27 mouse cellular contexts compared by ENCODE assay signal in the genomic region with DNA sequence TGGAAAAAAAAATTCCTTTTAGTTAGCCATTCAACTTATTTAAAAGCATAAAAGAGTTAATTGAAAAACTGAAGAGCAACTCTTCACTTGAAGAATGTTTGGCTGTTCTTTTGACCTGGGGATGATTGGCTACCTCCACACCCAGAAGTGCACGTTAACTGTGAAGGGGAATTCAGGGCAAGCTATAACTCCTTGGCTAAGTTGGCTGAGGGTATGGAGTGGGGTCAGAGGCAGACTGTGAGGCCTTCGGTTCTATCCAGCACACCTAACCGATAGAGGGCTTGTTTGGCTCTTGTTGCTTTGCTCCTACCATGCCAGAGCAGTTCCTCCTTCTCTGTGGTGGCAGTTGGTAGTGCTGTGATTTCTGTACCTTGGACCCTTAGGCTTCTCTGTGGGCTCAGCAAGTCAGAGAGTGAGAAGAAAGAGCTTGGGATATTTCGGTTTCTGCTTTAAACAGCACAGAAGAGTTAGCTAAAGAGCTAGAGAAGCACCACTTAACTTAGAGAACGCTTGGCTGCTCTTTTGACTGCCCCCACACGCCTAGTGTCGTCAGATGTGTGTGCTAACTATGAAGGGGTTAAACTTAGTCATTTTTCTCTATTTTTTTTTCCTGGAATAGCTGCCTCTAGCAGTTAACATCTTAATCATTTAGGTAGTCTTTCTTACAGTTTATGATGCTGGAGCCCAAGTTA.
DNase-seq lines count a peak whose midpoint lies in the region; ATAC-seq lines count a peak whose summit lies in the region.
"Had no signal": no experiment of that assay in that cellular context is flagged by ENCODE, and none has a peak within 500 bp of the region (broad histone marks: within the 10 kb centered on the region; RNA-seq: fewer than 3 reads in every experiment).

No protein-coding gene starts in this region.

- H3K9ac ChIP-seq in kidney, embryonic 15.5 days, result no peak overlapping the region
- H3K9ac ChIP-seq: hindbrain, embryonic 14.5 days; liver, embryonic 14.5 days had no signal

- WGBS in kidney, embryonic 15.5 days, result 63% methylated on average over 7 of the region's 7 CpGs

- H3K27ac ChIP-seq in kidney, embryonic 15.5 days, result no peak overlapping the region
- H3K27ac ChIP-seq: gastrocnemius, adult 2 months; hindbrain, embryonic 14.5 days; layer of hippocampus, adult 2 months; liver, embryonic 14.5 days had no signal

- peak; percentile 34 for DNase-seq in kidney, adult 18-20 months
- DNase-seq in kidney, postnatal 10 days, result no peak
- DNase-seq in kidney, postnatal 36 days, result peak; percentile 28 to 39
- DNase-seq in lung, postnatal 25 days (ENCODE audit: low spot score), result peak; percentile 4
- DNase-seq in cerebellum, adult 9-11 months, result no peak
- no peak for DNase-seq in thymus, adult 18-20 months
- DNase-seq in B cell, adult 2 months, result no peak
- DNase-seq: adrenal gland, postnatal 14 days; cerebellum, adult 11-12 months; cerebellum, postnatal 10 days; gastrocnemius, adult 2 months; gastrocnemius, postnatal 36 days; heart, adult 18-20 months; heart, postnatal 4 days; liver; midbrain, embryonic 14.5 days; retina, postnatal 1 day; right cerebral cortex, postnatal 14 days; thymus, postnatal 14 days had no signal

- H3K4me2 ChIP-seq in kidney, embryonic 15.5 days, result no peak overlapping the region
- H3K4me2 ChIP-seq: heart, embryonic 11.5 days; hindbrain, embryonic 14.5 days had no signal

- no peaks in the 10 kb centered on the region for H3K9me3 ChIP-seq in kidney, embryonic 15.5 days (replicated peaks)

- 0 out of 2 replicates have a peak, but pooled peaks have one; percentile 22 for ATAC-seq in kidney, embryonic 15.5 days (replicated peaks; ENCODE audit: low FRiP score)
- ATAC-seq: forebrain, embryonic 16.5 days; intestine, postnatal 0 days had no signal

- no peaks in the 10 kb centered on the region for H3K27me3 ChIP-seq in kidney, embryonic 15.5 days

- no peaks in the 10 kb centered on the region for H3K4me1 ChIP-seq in kidney, embryonic 15.5 days

- no peaks in the 10 kb centered on the region for H3K36me3 ChIP-seq in kidney, embryonic 15.5 days

- no peak overlapping the region for H3K4me3 ChIP-seq in kidney, embryonic 15.5 days (replicated peaks)
- H3K4me3 ChIP-seq: erythroblast, embryonic 14.5 days; gastrocnemius, adult 2 months; layer of hippocampus, adult 2 months had no signal

Comparison
In these comparisons a context has a peak if more than half of its experiments do, and no peak if none do; other contexts are left out.
1. DNase-seq: peak in kidney, adult 18-20 months (single experiment), kidney, postnatal 36 days (2 of 2) and lung, postnatal 25 days (single experiment); none in kidney, postnatal 10 days (single experiment), cerebellum, adult 9-11 months (single experiment), thymus, adult 18-20 months (0 of 2) and B cell, adult 2 months (0 of 2).